Mouse (Mus musculus): ENCODE results near the gene C3. TPM values are rescaled to one million over a fixed set of nuclear protein-coding genes. Genes with fewer than 3 reads are reported as not detected.

The C3 gene
- polyA plus RNA-seq (2017; shearing (Covaris generic)) = 0.56 TPM

DNA sequence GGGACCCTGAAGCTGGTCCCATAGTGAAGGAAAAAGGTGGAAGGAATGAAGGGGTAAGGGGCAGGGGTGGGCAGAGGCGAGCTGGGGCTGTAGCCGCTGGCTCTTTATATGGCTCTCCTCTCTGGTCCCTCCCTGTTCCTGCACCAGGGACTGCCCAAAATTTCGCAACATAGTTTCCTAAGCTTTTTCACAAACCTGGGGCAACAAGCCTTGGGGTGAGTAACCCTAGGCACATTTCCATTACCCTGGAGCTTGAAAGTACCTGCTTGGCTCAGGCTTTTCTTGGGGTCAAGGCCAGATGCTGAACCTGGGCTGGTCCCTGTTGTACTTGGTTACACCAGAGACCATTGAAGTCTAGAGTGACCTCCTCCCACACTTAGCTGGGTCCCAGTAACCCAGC is at the start of gene C3:
TSS of gene C3 (minus strand) at position 123 of the 400 bp plus-strand sequence.

DNA sequence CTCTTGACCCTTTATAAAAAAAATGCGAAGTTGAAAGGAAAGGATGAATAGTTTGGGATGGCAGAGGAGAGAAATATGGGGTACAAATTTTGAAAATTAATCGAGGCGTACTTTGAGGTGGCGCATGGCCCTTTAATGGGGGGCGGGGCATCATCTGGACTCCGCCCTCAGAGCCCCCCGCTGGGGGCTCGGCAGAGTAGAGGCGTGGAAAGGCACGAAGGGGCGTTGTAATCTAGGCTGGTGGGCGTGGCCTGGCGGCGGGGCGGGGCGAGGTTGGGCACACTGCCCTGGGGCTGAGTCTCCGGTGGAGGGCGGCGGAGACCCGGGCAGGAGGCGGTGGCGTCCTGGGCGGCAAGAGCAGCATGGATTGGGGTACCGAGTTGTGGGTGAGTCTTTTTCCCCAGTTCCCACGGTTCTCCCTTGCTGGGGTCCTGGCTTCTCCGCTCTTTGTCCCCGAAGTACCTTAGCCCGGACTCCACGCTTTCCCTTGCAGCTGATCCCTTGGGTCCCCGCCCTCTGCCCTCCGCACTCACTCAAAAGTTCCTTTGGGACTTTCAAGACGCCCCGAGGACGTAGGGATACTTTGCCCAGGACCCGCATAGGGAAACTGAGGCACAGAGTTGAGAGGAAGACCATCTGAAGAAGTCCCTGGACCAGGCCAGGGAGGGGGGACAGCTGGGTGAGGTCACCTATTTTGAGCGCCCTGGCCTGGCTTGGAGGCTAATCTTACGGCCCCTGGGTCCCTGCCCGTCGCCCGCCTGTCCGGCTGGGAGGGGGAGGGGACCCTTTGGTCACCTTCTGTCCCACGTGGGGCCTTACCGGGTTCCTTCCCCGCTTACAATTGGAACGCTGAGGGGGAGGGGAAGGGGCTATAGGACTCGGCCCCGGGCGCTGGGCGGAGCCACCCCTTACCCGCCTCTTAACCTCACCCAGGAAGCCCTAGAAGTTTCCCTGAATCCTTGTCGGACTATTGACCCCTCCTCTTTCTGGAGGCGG is 21.5 kb upstream of the C3 start, which contains the start of gene Trip10:
TSS of gene Trip10 (plus strand) at position 270 of the 996 bp plus-strand sequence.

DNA sequence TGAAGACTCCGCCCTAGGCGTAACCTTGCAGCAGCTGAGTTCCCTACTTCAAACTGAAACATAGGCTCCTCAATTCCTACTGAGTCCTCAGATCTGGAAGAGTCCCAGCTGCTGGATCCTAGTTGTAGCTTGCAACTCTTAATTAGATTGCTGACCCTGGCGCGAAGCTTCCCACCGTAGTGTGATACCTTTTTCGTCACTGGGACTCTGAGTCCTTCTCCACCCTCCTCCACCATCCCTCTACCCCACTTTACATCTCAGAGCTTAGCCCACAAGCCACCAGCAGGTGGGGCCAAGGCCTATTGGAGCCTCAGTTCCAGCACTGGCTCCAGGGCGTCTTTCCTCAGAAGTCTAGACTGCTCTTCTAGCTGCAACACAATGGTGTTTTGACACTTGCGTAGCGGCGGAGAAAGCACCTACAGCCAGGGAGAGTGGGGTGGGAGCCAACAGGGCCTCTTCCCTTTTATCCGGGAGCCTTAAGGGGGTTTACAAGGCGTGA is 20.3 kb upstream of the C3 start, which contains the start of gene Gpr108:
TSS of gene Gpr108 (minus strand) at position 246 of the 499 bp plus-strand sequence.

DNA sequence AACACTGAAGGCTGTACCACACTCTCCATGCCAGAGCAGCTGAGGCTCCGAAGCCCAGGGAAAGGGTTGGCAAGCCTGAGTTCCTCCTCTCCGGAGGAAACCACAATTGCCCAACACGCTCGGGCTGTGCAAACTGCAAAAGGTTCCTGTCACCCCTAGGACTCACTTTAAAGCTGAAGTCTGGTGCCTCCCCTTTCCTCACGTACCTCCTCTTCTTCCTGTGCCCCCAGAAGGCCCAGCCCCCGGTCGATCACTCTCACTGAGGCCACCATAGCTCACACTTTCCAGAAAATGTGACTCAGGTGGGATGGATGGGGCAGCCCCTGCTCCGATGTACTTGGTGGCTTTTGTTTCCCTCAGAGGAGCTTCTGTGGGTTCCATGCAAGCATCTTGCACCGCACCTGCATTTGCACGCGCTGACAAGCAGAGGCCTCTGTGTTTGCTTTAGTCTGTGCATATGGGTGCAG is 33.9 kb downstream of the C3 start, which contains the start of gene Tnfsf14:
TSS of gene Tnfsf14 (minus strand) at position 137 of the 467 bp plus-strand sequence.

Other genes with a start within 250 kb of the C3 start
- not detected for gene Acer1, start 246.0 kb downstream of the C3 start, polyA plus RNA-seq (2017; shearing (Covaris generic))
- 76.9 TPM for gene Clpp, start 237.8 kb downstream of the C3 start, polyA plus RNA-seq (2017; shearing (Covaris generic))
- 34.2 TPM for gene Alkbh7, start 230.8 kb downstream of the C3 start, polyA plus RNA-seq (2017; shearing (Covaris generic))
- gene Pspn, start 228.1 kb downstream of the C3 start, polyA plus RNA-seq (2017; shearing (Covaris generic)) = 1.6 TPM
- gene Gtf2f1, start 216.8 kb downstream of the C3 start, polyA plus RNA-seq (2017; shearing (Covaris generic)) = 90.6 TPM
- gene Gm17949, start 216.7 kb downstream of the C3 start, polyA plus RNA-seq (2017; shearing (Covaris generic)) = 0.61 TPM
- gene Khsrp, start 196.6 kb downstream of the C3 start, polyA plus RNA-seq (2017; shearing (Covaris generic)) = 56.0 TPM
- not detected for gene Slc25a41, start 186.5 kb downstream of the C3 start, polyA plus RNA-seq (2017; shearing (Covaris generic))
- 1.1 TPM for gene Crb3, start 169.0 kb downstream of the C3 start, polyA plus RNA-seq (2017; shearing (Covaris generic))
- 7.9 TPM for gene Slc25a23, start 168.3 kb downstream of the C3 start, polyA plus RNA-seq (2017; shearing (Covaris generic))
- 288 TPM for gene Dennd1c, start 149.6 kb downstream of the C3 start, polyA plus RNA-seq (2017; shearing (Covaris generic))
- 1.8 TPM for gene Tubb4a, start 140.4 kb downstream of the C3 start, polyA plus RNA-seq (2017; shearing (Covaris generic))
- 4.1 TPM for gene Tnfsf9, start 122.8 kb downstream of the C3 start, polyA plus RNA-seq (2017; shearing (Covaris generic))
- gene Cd70, start 78.4 kb downstream of the C3 start, polyA plus RNA-seq (2017; shearing (Covaris generic)) = 0.72 TPM
- gene Tnfsf14, start 34.0 kb downstream of the C3 start, polyA plus RNA-seq (2017; shearing (Covaris generic)) = 3.4 TPM
- gene Gpr108, start 20.3 kb upstream of the C3 start, polyA plus RNA-seq (2017; shearing (Covaris generic)) = 82.5 TPM
- 4.9 TPM for gene Trip10, start 21.3 kb upstream of the C3 start, polyA plus RNA-seq (2017; shearing (Covaris generic))
- gene Vav1, start 51.0 kb upstream of the C3 start, polyA plus RNA-seq (2017; shearing (Covaris generic)) = 217 TPM
- gene Adgre1, start 130.6 kb upstream of the C3 start, polyA plus RNA-seq (2017; shearing (Covaris generic)) = 1.1 TPM

Data from CD4-positive, CD25-positive, alpha-beta regulatory T cell (primary cell).